Mouse (Mus musculus) liver, embryonic 14.5 days (tissue): Measurements from ENCODE around the gene Ntrk3. TPM values are rescaled to one million over a fixed set of nuclear protein-coding genes. Genes with fewer than 3 reads are reported as not detected.

ENCODE experiments used
- ATAC-seq: fragments of 200-750 bp; cut with Nextera tagmentation; 2 replicates; pipeline ENCODE4 v1.8.0; 2017; ENCODE audit warnings: moderate number of reproducible peaks, mild to moderate bottlenecking, moderate library complexity; ENCODE audit not compliant: insufficient read depth
- DNase-seq, 3 experiments: peaks; one replicate each; pipeline ENCODE4 v3.0.0-alpha.2; 2012 to 2013; ENCODE audit warnings: low read depth in 3 of 3, low spot score in 3 of 3
- H3K27ac ChIP-seq: fragments of 300-500 bp; sonication (generic); 2 replicates; pipeline ENCODE4 v1.5.1; 2014; ENCODE audit warnings: moderate library complexity, mild to moderate bottlenecking, control low read depth, inconsistent platforms
- H3K27me3 ChIP-seq: fragments of 300-500 bp; sonication (generic); 2 replicates; pipeline ENCODE4 v1.6.1; 2014; ENCODE audit warnings: mild to moderate bottlenecking, low read length, moderate library complexity; ENCODE audit not compliant: control insufficient read depth, insufficient read depth
- H3K36me3 ChIP-seq: fragments of 300-500 bp; sonication (generic); replicated peaks from 2 replicates; pipeline ENCODE4 v1.6.1; 2014; ENCODE audit warnings: low read depth; ENCODE audit not compliant: control insufficient read depth, insufficient read depth
- H3K4me1 ChIP-seq, 2 experiments: fragments of 200-500 bp in 1 of 2; fragments of 300-500 bp in 1 of 2; sonication (generic) in 1 of 2; replicated peaks; 2 replicates each; pipeline ENCODE4 v1.6.1; 2012 to 2014; ENCODE audit warnings: antibody characterized with exemption in 1 of 2, inconsistent platforms in 1 of 2, low read length in 1 of 2; ENCODE audit not compliant: control insufficient read depth in 2 of 2, insufficient read depth in 2 of 2
- H3K4me2 ChIP-seq: fragments of 300-500 bp; sonication (generic); 2 replicates; pipeline ENCODE4 v1.6.1; 2014; ENCODE audit warnings: low read depth, mild to moderate bottlenecking, control low read depth, moderate library complexity
- H3K4me3 ChIP-seq, 2 experiments: fragments of 200-500 bp in 1 of 2; fragments of 300-500 bp in 1 of 2; sonication (generic) in 1 of 2; 2 replicates each; pipeline ENCODE4 v1.5.1; 2012 to 2014; ENCODE audit warnings: low read depth in 2 of 2, low read length in 2 of 2, mild to moderate bottlenecking in 2 of 2, control low read depth in 1 of 2, inconsistent platforms in 1 of 2, moderate library complexity in 1 of 2; ENCODE audit not compliant: insufficient read depth in 1 of 2
- H3K9ac ChIP-seq: fragments of 300-500 bp; sonication (generic); replicated peaks from 2 replicates; pipeline ENCODE4 v1.6.1; 2014; ENCODE audit warnings: mild to moderate bottlenecking, control low read depth, moderate library complexity
- H3K9me3 ChIP-seq: fragments of 300-500 bp; sonication (generic); 2 replicates; pipeline ENCODE4 v1.6.1; 2016; ENCODE audit warnings: low read length, mixed read lengths; ENCODE audit not compliant: control insufficient read depth
- CTCF ChIP-seq: IDR thresholded peaks from 2 replicates; pipeline ENCODE4 v1.5.1; 2016; ENCODE audit warnings: antibody characterized with exemption, low read depth, control low read depth
- EP300 ChIP-seq: IDR thresholded peaks from 2 replicates; pipeline ENCODE4 v1.6.1; 2016; ENCODE audit warnings: antibody characterized with exemption, low read depth
- WGBS: fragments of 180-500 bp; shearing (Covaris S2); extraction: QIAGEN DNeasy Blood & Tissue Kit; methylation state at CpG from one replicate; pipeline ENCODE4 v1.1.7; 2014; ENCODE audit not compliant: insufficient replicate concordance; 5-methylcytosine and 5-hydroxymethylcytosine counted together
- polyA plus RNA-seq, 2 experiments: library from polyadenylated mRNA; depleted of rRNA in 1 of 2; stranded (reverse) in 1 of 2; unstranded in 1 of 2; fragments of >200 nt; fragmentation: Nextera tagmentation in 1 of 2; extraction: Ambion mirVana in 1 of 2; gene quantifications; 2 replicates each; pipeline versions ENCODE4 v1.2.1 to v1.2.3; 2012 to 2014

Ntrk3 gene
- polyA plus RNA-seq, 2 experiments: 0.14 to 0.25 TPM

- Histone ChIP-seq H3K27ac (no peak overlapping the region), H3K36me3 (no peaks in the 10 kb centered on the region), H3K27me3 (no peaks in the 10 kb centered on the region), H3K9ac (no peak overlapping the region), H3K4me3 (no peak overlapping the region), H3K9me3 (no peaks in the 10 kb centered on the region), H3K4me1 (no peaks in the 10 kb centered on the region), H3K4me2 (no peak overlapping the region)
- TF ChIP-seq CTCF: no peak
- no peak for TF ChIP-seq EP300
- ATAC-seq: no peak
- no peak for DNase-seq
- WGBS: 34% methylated on average over 7 of the region's 7 CpGs
These were observed 240.0 kb downstream of the Ntrk3 start for GRCm38 (mm10) chr7:78497819-78498218.

GRCm38 (mm10) chr7:78493591-78493990 is 244.2 kb downstream of the Ntrk3 start:
- WGBS: 63% methylated on average over 7 of the region's 7 CpGs
- Histone ChIP-seq H3K27me3 (no peaks in the 10 kb centered on the region), H3K4me3 (no peak overlapping the region), H3K9ac (no peak overlapping the region), H3K27ac (no peak overlapping the region), H3K4me2 (no peak overlapping the region), H3K9me3 (no peaks in the 10 kb centered on the region), H3K36me3 (no peaks in the 10 kb centered on the region), H3K4me1 (no peaks in the 10 kb centered on the region)
- TF ChIP-seq CTCF (no peak), EP300 (no peak)
- ATAC-seq (no peak), DNase-seq (no peak)

- TF ChIP-seq EP300 (no peak), CTCF (no peak)
- no peak overlapping the region for H3K4me2 ChIP-seq
- H3K9ac ChIP-seq: no peak overlapping the region
- H3K27me3 ChIP-seq: no peaks in the 10 kb centered on the region
- DNase-seq (no peak), ATAC-seq (no peak)
- no peak overlapping the region for H3K4me3 ChIP-seq
- H3K27ac ChIP-seq: no peak overlapping the region
- WGBS: 47% methylated on average over 7 of the region's 7 CpGs
- no peaks in the 10 kb centered on the region for H3K36me3 ChIP-seq
- H3K9me3 ChIP-seq: no peaks in the 10 kb centered on the region
- no peaks in the 10 kb centered on the region for H3K4me1 ChIP-seq
These were observed 246.6 kb downstream of the Ntrk3 start for GRCm38 (mm10) chr7:78491176-78491575.

GRCm38 (mm10) chr7:78484290-78484689 is 253.5 kb downstream of the Ntrk3 start:
- H3K27me3 ChIP-seq: no peaks in the 10 kb centered on the region
- H3K4me1 ChIP-seq: no peaks in the 10 kb centered on the region
- TF ChIP-seq EP300: no peak
- no peak for TF ChIP-seq CTCF
- H3K4me2 ChIP-seq: no peak overlapping the region
- no peak overlapping the region for H3K27ac ChIP-seq
- H3K9me3 ChIP-seq: no peaks in the 10 kb centered on the region
- H3K9ac ChIP-seq: no peak overlapping the region
- H3K36me3 ChIP-seq: no peaks in the 10 kb centered on the region
- 70% methylated on average over 2 of the region's 2 CpGs for WGBS
- ATAC-seq (no peak), DNase-seq (no peak)
- no peak overlapping the region for H3K4me3 ChIP-seq

GRCm38 (mm10) chr7:78483729-78484128 is 254.1 kb downstream of the Ntrk3 start:
- Histone ChIP-seq H3K27me3 (no peaks in the 10 kb centered on the region), H3K36me3 (no peaks in the 10 kb centered on the region), H3K27ac (no peak overlapping the region), H3K4me3 (no peak overlapping the region), H3K9ac (no peak overlapping the region), H3K4me1 (no peaks in the 10 kb centered on the region), H3K9me3 (no peaks in the 10 kb centered on the region), H3K4me2 (no peak overlapping the region)
- no peak for DNase-seq
- no peak for TF ChIP-seq CTCF
- ATAC-seq: no peak
- WGBS: 65% methylated on average over 3 of the region's 3 CpGs
